Mouse (Mus musculus): Measurements from ENCODE around the gene Tlr9. TPM values are rescaled to one million over a fixed set of nuclear protein-coding genes. Genes with fewer than 3 reads are reported as not detected.

The Tlr9 gene
- total RNA-seq, 2 experiments from 2014 or later, result 0.46 to 2.2 TPM

DNA sequence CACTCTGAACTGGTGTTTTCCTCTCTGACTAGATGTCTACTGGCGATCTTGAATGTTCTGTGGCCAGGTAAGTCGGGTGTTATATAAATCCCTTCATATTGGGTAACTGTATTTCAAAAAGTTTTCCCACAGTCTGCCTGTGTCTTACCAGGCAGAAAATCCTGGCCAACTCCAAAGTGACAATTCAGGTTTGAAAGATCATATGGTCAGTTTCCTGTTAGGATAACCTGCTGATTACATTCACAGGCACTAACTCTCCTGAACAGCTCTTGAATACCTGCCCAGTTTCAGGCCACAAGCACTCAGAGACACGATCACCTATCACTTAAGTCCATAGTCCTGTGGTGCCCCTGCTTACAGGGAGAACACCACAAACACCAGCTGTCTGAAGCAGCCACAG is 39.7 kb downstream of the Tlr9 start:
- no peak for ATAC-seq (replicated peaks; ENCODE audit: poor library complexity)

DNA sequence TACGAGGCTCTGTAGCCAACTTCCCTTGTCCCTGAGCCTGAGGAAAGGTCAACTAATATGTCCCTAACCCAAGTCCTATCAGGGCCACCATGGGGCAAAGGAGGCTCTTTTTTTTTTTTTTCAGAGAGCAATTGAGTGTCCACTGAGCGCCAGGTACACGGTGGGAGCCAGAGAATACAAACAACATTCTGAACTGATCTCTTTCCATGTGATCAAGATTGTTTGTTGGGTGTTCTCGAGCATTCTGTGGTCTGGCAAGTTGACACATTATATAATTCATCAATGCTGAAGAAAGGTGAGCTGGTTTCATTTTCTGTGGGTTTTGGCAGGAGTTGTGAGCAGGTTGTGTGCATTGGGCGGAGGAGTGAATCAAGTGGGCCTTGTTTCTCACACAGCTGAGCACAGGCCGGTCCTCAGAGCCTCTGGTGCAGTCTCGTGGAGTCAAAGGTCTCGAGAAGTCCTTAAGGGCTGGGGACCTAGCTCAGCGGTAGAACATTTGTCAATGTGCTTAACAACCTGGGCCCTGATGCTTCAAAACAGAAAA is 41.1 kb downstream of the Tlr9 start:
- no peak for ATAC-seq (replicated peaks; ENCODE audit: poor library complexity)

DNA sequence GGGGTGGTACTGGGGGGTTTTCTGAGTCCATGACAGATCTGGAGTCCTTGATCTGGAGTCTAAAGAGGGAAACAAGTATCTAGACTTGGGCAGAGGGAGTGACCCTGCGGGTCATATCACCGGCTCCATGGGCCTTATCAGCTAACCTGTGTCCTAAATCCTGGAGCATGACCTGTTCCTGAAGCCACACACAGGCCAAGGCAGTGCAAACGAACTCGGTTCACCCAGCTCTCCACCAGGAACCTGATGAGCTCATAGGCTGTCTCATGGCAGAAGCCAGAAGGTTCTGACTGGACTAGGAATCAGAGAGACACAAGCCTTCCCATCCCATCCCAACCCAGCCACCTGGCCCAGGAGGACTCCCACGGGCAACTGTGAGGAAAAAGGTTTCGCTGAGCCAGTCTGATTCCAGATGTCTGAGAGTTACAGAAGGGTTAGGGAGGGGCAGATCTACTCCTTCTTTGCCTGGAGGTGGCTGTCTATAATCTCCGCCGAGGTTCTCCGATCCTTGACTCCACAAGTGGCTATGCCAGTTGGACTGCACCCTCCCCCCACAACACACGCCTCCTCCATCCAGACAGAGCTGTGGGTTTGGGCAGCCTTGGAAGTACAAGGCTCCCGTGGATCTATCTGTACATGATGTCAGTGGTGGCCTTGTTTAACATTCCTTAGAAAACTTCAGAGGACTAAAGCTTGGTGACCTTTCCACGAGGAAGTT is 43.1 kb downstream of the Tlr9 start:
- ATAC-seq (replicated peaks; ENCODE audit: poor library complexity), result no peak

DNA sequence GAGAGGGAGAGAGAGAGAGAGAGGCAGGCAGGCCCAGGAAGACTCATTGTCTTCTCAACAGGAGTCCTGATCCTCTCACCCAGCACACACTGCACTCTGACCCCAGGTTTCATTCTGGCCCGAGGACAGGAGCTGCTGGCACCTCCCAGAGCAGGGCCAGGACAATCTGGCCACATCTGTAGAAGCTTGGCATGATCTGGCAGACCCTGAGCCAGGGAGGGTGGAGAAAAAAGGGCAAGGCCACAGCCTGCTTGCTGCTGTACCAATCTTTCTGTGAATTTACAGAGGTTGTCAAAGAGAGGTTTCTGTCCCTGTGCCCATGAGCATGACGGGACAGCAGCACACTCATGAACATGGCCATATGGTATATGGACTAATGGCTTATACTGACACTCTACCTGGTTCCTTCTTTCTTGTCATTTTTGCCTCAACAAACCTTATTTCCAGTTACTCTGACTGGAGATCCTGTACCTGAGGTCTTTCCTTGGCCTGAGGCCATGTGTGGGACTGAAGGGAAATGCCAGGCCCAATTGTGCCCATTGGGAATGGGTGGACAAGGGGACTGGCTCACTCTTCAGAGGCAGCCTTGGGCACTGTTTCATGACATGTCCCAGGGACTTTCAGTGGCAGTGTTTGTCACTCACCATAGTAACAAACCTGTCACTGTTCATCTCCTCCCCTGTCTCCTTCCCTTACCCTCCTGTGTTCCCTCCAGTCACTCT is 44.7 kb downstream of the Tlr9 start:
- ATAC-seq (replicated peaks; ENCODE audit: poor library complexity), result no peak

DNA sequence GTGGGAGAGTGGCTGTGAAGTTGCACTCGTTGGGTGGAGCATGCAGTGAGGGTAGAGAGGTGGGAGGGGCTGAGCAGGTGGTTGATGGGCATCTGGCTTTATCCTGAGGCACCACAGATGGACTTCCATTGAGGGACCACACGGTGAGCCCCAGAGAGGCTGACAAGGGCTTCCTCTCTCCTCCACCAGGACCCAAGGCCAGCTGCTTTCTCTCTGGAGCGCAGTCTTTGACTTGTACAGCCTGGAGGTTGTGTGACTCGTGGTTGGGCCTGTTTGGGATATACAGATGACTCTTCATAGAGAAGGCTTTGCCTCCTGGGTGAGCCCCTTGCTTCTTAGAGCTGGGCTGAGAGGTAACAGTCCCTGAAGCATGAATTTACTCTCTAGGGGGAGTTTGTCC is 46.0 kb downstream of the Tlr9 start:
- peak; percentile 21; the same call in 1 of the 2 replicates for ATAC-seq (replicated peaks; ENCODE audit: poor library complexity)

DNA sequence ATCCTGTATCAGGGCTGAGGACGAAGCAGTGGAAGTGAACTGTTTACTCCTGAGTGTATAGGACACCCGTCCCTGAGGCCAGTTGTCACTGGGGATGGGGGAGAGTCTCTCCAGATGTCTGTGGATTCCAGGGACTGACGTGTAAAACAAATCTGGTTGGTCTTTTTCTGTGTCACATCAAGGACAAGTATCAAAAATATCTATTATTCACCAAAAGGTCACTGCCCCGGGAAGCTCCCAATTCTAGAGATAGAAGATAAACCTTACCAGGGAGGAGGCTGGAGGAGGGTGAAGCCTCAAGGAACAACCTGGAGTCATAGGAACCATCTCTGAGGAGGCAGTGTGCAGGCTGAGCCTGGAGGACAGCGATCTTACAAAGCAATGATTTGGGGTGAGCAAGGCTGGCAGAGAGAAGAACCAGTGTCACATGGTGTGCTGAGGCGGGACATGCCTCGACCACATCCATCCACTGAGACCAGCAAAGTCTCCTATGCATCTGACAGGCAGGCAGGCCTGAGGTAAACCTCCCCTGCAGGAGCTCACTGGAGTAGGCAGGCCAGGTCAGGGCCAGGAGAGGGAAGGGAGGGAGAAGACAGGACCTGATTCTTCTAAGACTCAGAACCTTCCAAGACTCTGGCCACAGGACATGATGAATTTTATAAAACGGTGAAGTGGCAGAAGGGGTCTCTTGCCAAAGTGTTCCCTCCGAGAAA is 46.8 kb downstream of the Tlr9 start:
- no peak for ATAC-seq (replicated peaks; ENCODE audit: poor library complexity)

DNA sequence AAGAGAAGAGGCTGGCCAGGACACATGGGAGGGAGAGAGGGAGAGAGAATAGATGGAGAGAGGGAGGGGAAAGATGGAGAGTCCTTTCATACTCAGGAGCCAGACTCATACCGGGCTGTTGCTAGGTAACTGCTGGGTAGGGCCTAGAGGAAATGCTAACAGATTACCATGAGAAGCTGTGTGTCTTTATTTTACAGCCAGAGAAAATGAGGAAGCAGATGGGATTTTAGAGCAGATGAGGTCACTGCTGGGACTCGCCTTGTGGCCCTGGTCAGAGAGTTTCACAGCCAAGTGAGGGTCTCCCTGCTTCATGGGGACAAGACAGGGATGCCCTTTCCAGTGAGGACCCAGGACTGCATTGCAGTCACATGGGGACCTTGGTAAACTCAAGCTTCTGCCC is 47.5 kb downstream of the Tlr9 start:
- ATAC-seq (replicated peaks; ENCODE audit: poor library complexity), result peak; percentile 80

DNA sequence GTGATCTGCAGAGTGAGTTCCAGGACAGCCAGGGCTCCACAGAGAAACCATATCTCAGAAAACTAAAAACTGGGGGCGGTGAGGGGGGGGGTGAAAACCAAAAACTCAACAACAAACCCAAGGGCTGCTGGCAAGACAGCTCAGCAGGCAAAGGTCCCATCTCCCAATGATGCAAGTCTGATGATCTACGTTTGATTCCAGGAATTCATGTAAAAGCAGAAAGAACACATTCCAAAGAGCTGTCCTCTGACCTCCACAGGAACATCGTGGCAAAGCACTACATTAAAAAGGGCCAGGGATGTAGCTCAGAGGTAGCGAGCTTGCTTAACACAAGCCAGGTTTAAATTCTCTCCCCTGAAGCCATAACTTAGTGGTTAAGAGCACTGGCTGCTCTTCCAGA is 48.3 kb downstream of the Tlr9 start:
- ATAC-seq (replicated peaks; ENCODE audit: poor library complexity), result no peak

DNA sequence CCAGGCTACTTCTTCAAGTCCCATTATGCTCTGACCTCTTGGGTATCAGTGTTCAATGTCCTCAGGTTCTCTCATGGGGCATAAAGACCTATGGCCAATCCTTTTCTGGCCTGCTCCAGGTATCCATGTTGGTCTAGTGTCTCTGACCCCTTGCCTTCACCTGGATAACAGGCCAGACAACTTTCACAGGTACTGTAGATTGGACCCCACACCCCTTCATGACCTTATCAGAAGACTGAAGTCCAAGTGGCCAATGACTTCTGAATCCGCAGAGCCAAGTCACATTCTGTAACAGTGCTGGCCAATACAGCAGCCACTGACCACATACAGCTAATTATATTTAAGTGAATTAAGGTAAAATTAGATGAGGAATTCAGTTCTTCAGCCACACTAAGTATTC is 49.9 kb downstream of the Tlr9 start:
- ATAC-seq (replicated peaks; ENCODE audit: poor library complexity), result no peak

DNA sequence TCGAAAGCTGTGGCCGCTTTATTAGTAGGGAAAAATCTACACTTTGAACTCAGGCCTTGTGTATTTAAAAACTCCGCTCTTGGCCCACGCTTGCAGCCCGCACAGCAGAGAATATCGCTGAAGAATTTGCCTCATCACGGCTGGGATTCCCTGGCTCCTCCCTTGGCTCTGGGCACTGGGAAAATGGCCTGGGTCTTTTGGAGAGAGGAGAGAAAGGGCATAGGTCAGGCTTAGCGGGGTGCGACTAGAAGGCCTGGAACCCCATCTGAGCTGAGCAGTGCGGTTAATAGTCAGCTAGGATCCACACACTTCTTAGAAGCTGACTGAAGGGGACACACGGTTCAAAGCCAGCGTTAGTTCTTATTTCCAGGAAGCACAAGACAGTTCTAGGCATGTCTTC is 50.9 kb downstream of the Tlr9 start:
- no peak for ATAC-seq (replicated peaks; ENCODE audit: poor library complexity)

DNA sequence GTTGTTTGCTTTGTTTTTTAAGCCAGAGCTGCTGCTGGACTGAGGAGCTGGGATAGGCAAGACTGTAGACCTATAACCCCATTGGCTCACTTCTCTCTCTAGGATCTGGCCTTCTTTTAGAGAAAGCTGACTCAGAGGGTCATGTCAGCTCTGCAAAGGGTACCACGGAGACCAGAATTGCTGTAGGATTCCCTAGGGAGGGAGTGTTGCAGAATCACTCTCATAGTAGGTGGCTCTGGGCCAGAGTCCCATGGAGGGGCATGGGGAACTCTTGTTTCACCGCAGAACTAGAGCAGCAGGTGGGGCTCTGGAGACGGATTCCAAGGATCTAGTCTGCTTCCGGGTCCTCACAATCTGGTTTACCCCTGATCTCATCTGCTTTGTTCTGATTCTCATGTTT is 51.4 kb downstream of the Tlr9 start:
- no peak for ATAC-seq (replicated peaks; ENCODE audit: poor library complexity)

DNA sequence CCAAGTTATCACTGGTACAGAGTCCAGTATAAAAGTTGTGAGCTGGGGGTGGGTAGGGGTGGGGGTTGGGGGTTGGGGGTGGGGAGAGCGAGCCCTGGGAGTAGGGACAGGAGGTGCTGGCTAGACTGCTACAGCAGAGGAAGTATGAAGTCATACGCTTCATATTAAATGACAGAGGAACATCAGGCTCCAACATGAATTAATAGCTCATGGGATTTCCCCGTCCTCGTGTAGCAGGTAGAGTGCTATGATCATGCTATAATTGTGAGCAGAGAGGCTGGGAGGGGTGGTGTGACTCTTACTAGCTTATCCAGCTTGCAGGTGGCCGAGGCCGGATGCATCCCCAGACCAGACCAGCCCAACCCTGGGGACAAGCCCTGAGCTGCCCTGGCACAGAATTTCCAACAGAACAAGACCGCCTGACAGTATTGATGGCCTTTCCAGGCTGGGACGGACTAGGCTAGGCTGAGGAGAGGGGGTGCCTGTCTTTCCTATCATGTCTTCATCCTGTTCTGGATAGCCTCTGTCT is 52.3 kb downstream of the Tlr9 start:
- ATAC-seq (replicated peaks; ENCODE audit: poor library complexity), result no peak

DNA sequence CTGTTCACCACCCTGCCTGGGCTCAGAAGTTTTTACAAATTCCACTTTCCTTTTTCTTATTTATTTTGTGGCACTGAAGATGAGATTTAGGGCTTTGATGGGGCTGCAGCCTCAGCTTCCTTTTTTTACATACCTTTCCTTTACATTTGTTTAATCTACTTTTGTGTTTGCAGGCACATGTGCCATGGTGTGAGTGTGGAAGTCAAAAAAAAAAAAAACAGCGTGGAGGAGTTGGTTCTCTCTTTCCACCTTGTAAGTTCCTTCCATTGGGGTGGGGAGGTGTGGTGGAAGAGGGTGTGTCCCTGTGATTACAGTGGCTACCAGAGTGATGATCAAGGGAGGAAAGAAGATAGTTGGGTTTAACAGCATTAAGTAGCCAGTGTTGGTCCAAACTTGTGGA is 53.4 kb downstream of the Tlr9 start:
- no peak for ATAC-seq (replicated peaks; ENCODE audit: poor library complexity)

Other genes starting within 250 kb of the Tlr9 start
- gene Col6a4, start 125.8 kb upstream of the Tlr9 start, total RNA-seq (2015), result not detected in 2 replicates
- not detected in 2 replicates for gene Col6a4, start 125.8 kb upstream of the Tlr9 start, total RNA-seq (2017)
- gene Glyctk, start 64.5 kb upstream of the Tlr9 start, total RNA-seq (2015), result 0.37 and 0.39 TPM in 2 replicates
- 0.98 and 1.2 TPM in 2 replicates for gene Glyctk, start 64.5 kb upstream of the Tlr9 start, total RNA-seq (2017)
- 58.1 and 58.5 TPM in 2 replicates for gene Wdr82, start 51.7 kb upstream of the Tlr9 start, total RNA-seq (2015)
- 63.6 and 72.5 TPM in 2 replicates for gene Wdr82, start 51.7 kb upstream of the Tlr9 start, total RNA-seq (2017)
- gene Ppm1m, start 22.9 kb upstream of the Tlr9 start, total RNA-seq (2015), result 14.3 and 16.9 TPM in 2 replicates
- 15.5 and 23.7 TPM in 2 replicates for gene Ppm1m, start 22.9 kb upstream of the Tlr9 start, total RNA-seq (2017)
- gene Twf2, start 19.5 kb upstream of the Tlr9 start, total RNA-seq (2015), result 45.1 and 46.4 TPM in 2 replicates
- 67.5 and 80.6 TPM in 2 replicates for gene Twf2, start 19.5 kb upstream of the Tlr9 start, total RNA-seq (2017)
- 559 and 576 TPM in 2 replicates for gene Alas1, start 26.1 kb downstream of the Tlr9 start, total RNA-seq (2015)
- gene Alas1, start 26.1 kb downstream of the Tlr9 start, total RNA-seq (2017), result 961 and 988 TPM in 2 replicates
- 38.9 and 50.1 TPM in 2 replicates for gene Poc1a, start 58.5 kb downstream of the Tlr9 start, total RNA-seq (2015)
- 33.2 and 43.8 TPM in 2 replicates for gene Poc1a, start 58.5 kb downstream of the Tlr9 start, total RNA-seq (2017)
- 31.6 and 41.9 TPM in 2 replicates for gene Dusp7, start 146.0 kb downstream of the Tlr9 start, total RNA-seq (2015)
- 10.8 and 15.0 TPM in 2 replicates for gene Dusp7, start 146.0 kb downstream of the Tlr9 start, total RNA-seq (2017)
- gene Rpl29, start 206.9 kb downstream of the Tlr9 start, total RNA-seq (2015), result 3,403 and 3,618 TPM in 2 replicates
- 1,606 and 1,752 TPM in 2 replicates for gene Rpl29, start 206.9 kb downstream of the Tlr9 start, total RNA-seq (2017)
- gene Acy1, start 215.7 kb downstream of the Tlr9 start, total RNA-seq (2015), result 13.7 TPM in 2 replicates
- gene Acy1, start 215.7 kb downstream of the Tlr9 start, total RNA-seq (2017), result 27.2 and 31.3 TPM in 2 replicates
- 15.8 and 19.1 TPM in 2 replicates for gene Abhd14b, start 224.9 kb downstream of the Tlr9 start, total RNA-seq (2015)
- 8.4 and 11.7 TPM in 2 replicates for gene Abhd14b, start 224.9 kb downstream of the Tlr9 start, total RNA-seq (2017)
- gene Abhd14a, start 225.1 kb downstream of the Tlr9 start, total RNA-seq (2015), result 21.3 and 23.4 TPM in 2 replicates
- gene Abhd14a, start 225.1 kb downstream of the Tlr9 start, total RNA-seq (2017), result 27.3 and 30.2 TPM in 2 replicates
- 0.91 and 1.7 TPM in 2 replicates for gene Pcbp4, start 230.7 kb downstream of the Tlr9 start, total RNA-seq (2015)
- gene Pcbp4, start 230.7 kb downstream of the Tlr9 start, total RNA-seq (2017), result 0.96 and 2.7 TPM in 2 replicates
- not detected in 2 replicates for gene Gpr62, start 243.3 kb downstream of the Tlr9 start, total RNA-seq (2015)
- gene Gpr62, start 243.3 kb downstream of the Tlr9 start, total RNA-seq (2017), result not detected in 2 replicates

All from megakaryocyte progenitor cell, adult 5-6 weeks (primary cell).